Mouse (Mus musculus): ENCODE data around the gene Abcg2. TPM values are rescaled to one million over a fixed set of nuclear protein-coding genes. Genes with fewer than 3 reads are reported as not detected.

The Abcg2 gene
- polyA plus RNA-seq, 1 experiment from 2014 or later: 45.9 TPM

GRCm38 (mm10) chr6:58648100-58648749 lies 63.9 kb downstream of the Abcg2 start:
- no peaks in the 10 kb centered on the region for H3K4me1 ChIP-seq (ENCODE audit: control insufficient read depth, insufficient read depth, low read length)
- H3K4me2 ChIP-seq: no peak overlapping the region
- no peaks in the 10 kb centered on the region for H3K27me3 ChIP-seq (ENCODE audit: control insufficient read depth, insufficient read depth, low read length)
- no peak for DNase-seq (ENCODE audit: low spot score, missing footprints)
- H3K4me3 ChIP-seq (ENCODE audit: low read depth, low read length): no peak overlapping the region
- WGBS: 86% methylated on average over 3 of the region's 3 CpGs
- no peak overlapping the region for H3K27ac ChIP-seq (ENCODE audit: low read depth, low read length)
- H3K9me3 ChIP-seq (ENCODE audit: control insufficient read depth, low read length): no peaks in the 10 kb centered on the region
- H3K9ac ChIP-seq (ENCODE audit: low read length): no peak overlapping the region
- H3K36me3 ChIP-seq (ENCODE audit: control insufficient read depth, insufficient read depth, low read length): no peaks in the 10 kb centered on the region
- no peak for ATAC-seq (ENCODE audit: low FRiP score)

GRCm38 (mm10) chr6:58650136-58650535 lies 65.8 kb downstream of the Abcg2 start:
- Histone ChIP-seq H3K36me3 (ENCODE audit: control insufficient read depth, insufficient read depth, low read length) (no peaks in the 10 kb centered on the region), H3K9ac (ENCODE audit: low read length) (no peak overlapping the region), H3K27me3 (ENCODE audit: control insufficient read depth, insufficient read depth, low read length) (no peaks in the 10 kb centered on the region), H3K4me3 (ENCODE audit: low read depth, low read length) (no peak overlapping the region), H3K9me3 (ENCODE audit: control insufficient read depth, low read length) (no peaks in the 10 kb centered on the region), H3K27ac (ENCODE audit: low read depth, low read length) (no peak overlapping the region), H3K4me2 (no peak overlapping the region), H3K4me1 (ENCODE audit: control insufficient read depth, insufficient read depth, low read length) (no peaks in the 10 kb centered on the region)
- DNase-seq (ENCODE audit: low spot score, missing footprints): no peak
- no peak for ATAC-seq (ENCODE audit: low FRiP score)
- 94% methylated on average over 3 of the region's 3 CpGs for WGBS

GRCm38 (mm10) chr6:58651038-58651437 lies 66.7 kb downstream of the Abcg2 start:
- Histone ChIP-seq H3K36me3 (ENCODE audit: control insufficient read depth, insufficient read depth, low read length) (no peaks in the 10 kb centered on the region), H3K27ac (ENCODE audit: low read depth, low read length) (no peak overlapping the region), H3K4me1 (ENCODE audit: control insufficient read depth, insufficient read depth, low read length) (no peaks in the 10 kb centered on the region), H3K27me3 (ENCODE audit: control insufficient read depth, insufficient read depth, low read length) (no peaks in the 10 kb centered on the region), H3K4me2 (no peak overlapping the region), H3K9me3 (ENCODE audit: control insufficient read depth, low read length) (no peaks in the 10 kb centered on the region), H3K9ac (ENCODE audit: low read length) (no peak overlapping the region), H3K4me3 (ENCODE audit: low read depth, low read length) (no peak overlapping the region)
- WGBS: 88% methylated on average over 1 of the region's 1 CpGs
- ATAC-seq (ENCODE audit: low FRiP score) (no peak), DNase-seq (ENCODE audit: low spot score, missing footprints) (no peak)

GRCm38 (mm10) chr6:58660951-58661575 lies 76.7 kb downstream of the Abcg2 start:
- H3K4me1 ChIP-seq (ENCODE audit: control insufficient read depth, insufficient read depth, low read length): no peaks in the 10 kb centered on the region
- ATAC-seq (ENCODE audit: low FRiP score) (no peak), DNase-seq (ENCODE audit: low spot score, missing footprints) (no peak)
- H3K9ac ChIP-seq (ENCODE audit: low read length): no peak overlapping the region
- H3K27me3 ChIP-seq (ENCODE audit: control insufficient read depth, insufficient read depth, low read length): no peaks in the 10 kb centered on the region
- no peak overlapping the region for H3K27ac ChIP-seq (ENCODE audit: low read depth, low read length)
- no peak overlapping the region for H3K4me3 ChIP-seq (ENCODE audit: low read depth, low read length)
- 90% methylated on average over 3 of the region's 3 CpGs for WGBS
- no peaks in the 10 kb centered on the region for H3K36me3 ChIP-seq (ENCODE audit: control insufficient read depth, insufficient read depth, low read length)
- H3K9me3 ChIP-seq (ENCODE audit: control insufficient read depth, low read length): no peaks in the 10 kb centered on the region
- no peak overlapping the region for H3K4me2 ChIP-seq

GRCm38 (mm10) chr6:58677802-58678201 lies 93.5 kb downstream of the Abcg2 start:
- no peak for ATAC-seq (ENCODE audit: low FRiP score)
- Histone ChIP-seq H3K4me1 (ENCODE audit: control insufficient read depth, insufficient read depth, low read length) (no peaks in the 10 kb centered on the region), H3K4me3 (ENCODE audit: low read depth, low read length) (no peak overlapping the region), H3K36me3 (ENCODE audit: control insufficient read depth, insufficient read depth, low read length) (no peaks in the 10 kb centered on the region), H3K9me3 (ENCODE audit: control insufficient read depth, low read length) (no peaks in the 10 kb centered on the region), H3K27ac (ENCODE audit: low read depth, low read length) (no peak overlapping the region), H3K9ac (ENCODE audit: low read length) (no peak overlapping the region), H3K4me2 (no peak overlapping the region), H3K27me3 (ENCODE audit: control insufficient read depth, insufficient read depth, low read length) (no peaks in the 10 kb centered on the region)
- no peak for DNase-seq (ENCODE audit: low spot score, missing footprints)
- 97% methylated on average over 1 of the region's 1 CpGs for WGBS

GRCm38 (mm10) chr6:58678530-58678929 lies 94.2 kb downstream of the Abcg2 start:
- Histone ChIP-seq H3K27ac (ENCODE audit: low read depth, low read length) (no peak overlapping the region), H3K36me3 (ENCODE audit: control insufficient read depth, insufficient read depth, low read length) (no peaks in the 10 kb centered on the region), H3K4me3 (ENCODE audit: low read depth, low read length) (no peak overlapping the region), H3K4me1 (ENCODE audit: control insufficient read depth, insufficient read depth, low read length) (no peaks in the 10 kb centered on the region), H3K27me3 (ENCODE audit: control insufficient read depth, insufficient read depth, low read length) (no peaks in the 10 kb centered on the region), H3K9me3 (ENCODE audit: control insufficient read depth, low read length) (no peaks in the 10 kb centered on the region), H3K9ac (ENCODE audit: low read length) (no peak overlapping the region), H3K4me2 (no peak overlapping the region)
- WGBS: 95% methylated on average over 3 of the region's 3 CpGs
- DNase-seq (ENCODE audit: low spot score, missing footprints) (no peak), ATAC-seq (ENCODE audit: low FRiP score) (no peak)

- H3K4me2 ChIP-seq: no peak overlapping the region
- H3K4me3 ChIP-seq (ENCODE audit: low read depth, low read length): no peak overlapping the region
- H3K27me3 ChIP-seq (ENCODE audit: control insufficient read depth, insufficient read depth, low read length): no peaks in the 10 kb centered on the region
- H3K36me3 ChIP-seq (ENCODE audit: control insufficient read depth, insufficient read depth, low read length): no peaks in the 10 kb centered on the region
- H3K27ac ChIP-seq (ENCODE audit: low read depth, low read length): no peak overlapping the region
- ATAC-seq (ENCODE audit: low FRiP score) (no peak), DNase-seq (ENCODE audit: low spot score, missing footprints) (no peak)
- no peak overlapping the region for H3K9ac ChIP-seq (ENCODE audit: low read length)
- 80% methylated on average over 2 of the region's 2 CpGs for WGBS
- no peaks in the 10 kb centered on the region for H3K9me3 ChIP-seq (ENCODE audit: control insufficient read depth, low read length)
- no peaks in the 10 kb centered on the region for H3K4me1 ChIP-seq (ENCODE audit: control insufficient read depth, insufficient read depth, low read length)
Observed at GRCm38 (mm10) chr6:58691584-58691983, 107.3 kb downstream of the Abcg2 start.

GRCm38 (mm10) chr6:58694257-58694656 lies 109.9 kb downstream of the Abcg2 start:
- no peak overlapping the region for H3K4me3 ChIP-seq (ENCODE audit: low read depth, low read length)
- H3K9ac ChIP-seq (ENCODE audit: low read length): no peak overlapping the region
- no peaks in the 10 kb centered on the region for H3K27me3 ChIP-seq (ENCODE audit: control insufficient read depth, insufficient read depth, low read length)
- H3K4me2 ChIP-seq: no peak overlapping the region
- no peaks in the 10 kb centered on the region for H3K36me3 ChIP-seq (ENCODE audit: control insufficient read depth, insufficient read depth, low read length)
- ATAC-seq (ENCODE audit: low FRiP score): no peak
- no peaks in the 10 kb centered on the region for H3K9me3 ChIP-seq (ENCODE audit: control insufficient read depth, low read length)
- H3K4me1 ChIP-seq (ENCODE audit: control insufficient read depth, insufficient read depth, low read length): no peaks in the 10 kb centered on the region
- no peak for DNase-seq (ENCODE audit: low spot score, missing footprints)
- H3K27ac ChIP-seq (ENCODE audit: low read depth, low read length): no peak overlapping the region
- WGBS: 94% methylated on average over 2 of the region's 2 CpGs

GRCm38 (mm10) chr6:58694765-58695164 lies 110.4 kb downstream of the Abcg2 start:
- H3K9me3 ChIP-seq (ENCODE audit: control insufficient read depth, low read length): no peaks in the 10 kb centered on the region
- no peak overlapping the region for H3K27ac ChIP-seq (ENCODE audit: low read depth, low read length)
- no peak overlapping the region for H3K9ac ChIP-seq (ENCODE audit: low read length)
- no peaks in the 10 kb centered on the region for H3K27me3 ChIP-seq (ENCODE audit: control insufficient read depth, insufficient read depth, low read length)
- H3K4me1 ChIP-seq (ENCODE audit: control insufficient read depth, insufficient read depth, low read length): no peaks in the 10 kb centered on the region
- WGBS: 73% methylated on average over 1 of the region's 1 CpGs
- no peak overlapping the region for H3K4me3 ChIP-seq (ENCODE audit: low read depth, low read length)
- ATAC-seq (ENCODE audit: low FRiP score): no peak
- H3K36me3 ChIP-seq (ENCODE audit: control insufficient read depth, insufficient read depth, low read length): no peaks in the 10 kb centered on the region
- DNase-seq (ENCODE audit: low spot score, missing footprints): no peak
- no peak overlapping the region for H3K4me2 ChIP-seq
